Mouse (Mus musculus) heart, embryonic 15.5 days (tissue): Measurements from ENCODE around the gene Gpd1. TPM values are rescaled to one million over a fixed set of nuclear protein-coding genes. Genes with fewer than 3 reads are reported as not detected.

Experiments
- ATAC-seq: fragments of 200-750 bp; cut with Nextera tagmentation; replicated peaks from 2 replicates; pipeline ENCODE4 v1.8.0; 2017; ENCODE audit warnings: low read depth, moderate TSS enrichment; ENCODE audit not compliant: insufficient number of reproducible peaks, insufficient read depth, low FRiP score
- H3K27ac ChIP-seq: fragments of 300-500 bp; sonication (generic); 2 replicates; pipeline ENCODE4 v1.5.1; 2015; ENCODE audit warnings: mild to moderate bottlenecking, inconsistent platforms
- H3K27me3 ChIP-seq: fragments of 300-500 bp; sonication (generic); 2 replicates; pipeline ENCODE4 v1.6.1; 2015; ENCODE audit warnings: inconsistent platforms
- H3K36me3 ChIP-seq: fragments of 300-500 bp; sonication (generic); 2 replicates; pipeline ENCODE4 v1.6.1; 2015; ENCODE audit warnings: mild to moderate bottlenecking, inconsistent platforms
- H3K4me1 ChIP-seq: fragments of 300-500 bp; sonication (generic); replicated peaks from 2 replicates; pipeline ENCODE4 v1.6.1; 2015; ENCODE audit warnings: inconsistent platforms
- H3K4me2 ChIP-seq: fragments of 300-500 bp; sonication (generic); 2 replicates; pipeline ENCODE4 v1.6.1; 2015; ENCODE audit warnings: inconsistent platforms, mild to moderate bottlenecking, moderate library complexity
- H3K4me3 ChIP-seq: fragments of 300-500 bp; sonication (generic); 2 replicates; pipeline ENCODE4 v1.5.1; 2015; ENCODE audit warnings: mild to moderate bottlenecking, inconsistent platforms
- H3K9ac ChIP-seq: fragments of 300-500 bp; sonication (generic); 2 replicates; pipeline ENCODE4 v1.6.1; 2015; ENCODE audit warnings: mild to moderate bottlenecking, inconsistent platforms
- H3K9me3 ChIP-seq: fragments of 300-500 bp; sonication (generic); replicated peaks from 2 replicates; pipeline ENCODE4 v1.6.1; 2016; ENCODE audit warnings: inconsistent platforms
- WGBS: fragments of 180-500 bp; shearing (Covaris S2); methylation state at CpG from one replicate; pipeline ENCODE4 v1.1.7; 2015; ENCODE audit warnings: mixed read lengths; 5-methylcytosine and 5-hydroxymethylcytosine counted together
- polyA plus RNA-seq: library from polyadenylated mRNA; unstranded; fragments of >200 nt; fragmentation: Nextera tagmentation; extraction: Ambion mirVana; gene quantifications from 2 replicates; pipeline ENCODE4 v1.2.1, GENCODE M21; 2015

The Gpd1 gene
- polyA plus RNA-seq, 1 experiment from 2014 or later: 1.6 TPM

GRCm38 (mm10) chr15:99712666-99713559 is 4.4 kb upstream of the Gpd1 start:
- Histone ChIP-seq H3K27me3 (no peaks in the 10 kb centered on the region), H3K9ac (peak overlapping the region; percentile 17; the same call in 1 of the 2 replicates), H3K4me2 (no peak overlapping the region), H3K4me1 (peaks cover 47% of the 10 kb centered on the region), H3K27ac (peak overlapping the region; percentile 84), H3K36me3 (peaks cover 58% of the 10 kb centered on the region), H3K9me3 (no peaks in the 10 kb centered on the region), H3K4me3 (no peak overlapping the region)
- no peak for ATAC-seq
- WGBS: 60% methylated on average over 13 of the region's 13 CpGs

- H3K27me3 ChIP-seq: no peaks in the 10 kb centered on the region
- 66% methylated on average over 3 of the region's 3 CpGs for WGBS
- H3K27ac ChIP-seq: peak overlapping the region; percentile 84
- ATAC-seq: no peak
- H3K4me1 ChIP-seq: peaks cover 47% of the 10 kb centered on the region
- no peak overlapping the region for H3K4me3 ChIP-seq
- peaks cover 51% of the 10 kb centered on the region for H3K36me3 ChIP-seq
- H3K9me3 ChIP-seq: no peaks in the 10 kb centered on the region
- peak overlapping the region; percentile 17; the same call in 1 of the 2 replicates for H3K9ac ChIP-seq
- no peak overlapping the region for H3K4me2 ChIP-seq
Observed at GRCm38 (mm10) chr15:99713569-99713968, 3.7 kb upstream of the Gpd1 start.

GRCm38 (mm10) chr15:99714206-99714605 is 3.1 kb upstream of the Gpd1 start:
- 41% methylated on average over 4 of the region's 4 CpGs for WGBS
- ATAC-seq: 0 out of 2 replicates have a peak, but pooled peaks have one; percentile 7
- H3K9ac ChIP-seq: no peak overlapping the region
- H3K4me3 ChIP-seq: no peak overlapping the region
- H3K4me1 ChIP-seq: peaks cover 47% of the 10 kb centered on the region
- H3K9me3 ChIP-seq: no peaks in the 10 kb centered on the region
- peaks cover 45% of the 10 kb centered on the region for H3K36me3 ChIP-seq
- no peaks in the 10 kb centered on the region for H3K27me3 ChIP-seq
- H3K27ac ChIP-seq: peak overlapping the region; percentile 84
- no peak overlapping the region for H3K4me2 ChIP-seq

GRCm38 (mm10) chr15:99714858-99715257 is 2.5 kb upstream of the Gpd1 start:
- peaks cover 47% of the 10 kb centered on the region for H3K4me1 ChIP-seq
- H3K4me2 ChIP-seq: no peak overlapping the region
- no peak overlapping the region for H3K9ac ChIP-seq
- 49% methylated on average over 7 of the region's 7 CpGs for WGBS
- peak overlapping the region; percentile 84 for H3K27ac ChIP-seq
- ATAC-seq: no peak
- no peak overlapping the region for H3K4me3 ChIP-seq
- H3K36me3 ChIP-seq: peaks cover 38% of the 10 kb centered on the region
- H3K9me3 ChIP-seq: no peaks in the 10 kb centered on the region
- no peaks in the 10 kb centered on the region for H3K27me3 ChIP-seq

- peaks cover 33% of the 10 kb centered on the region for H3K36me3 ChIP-seq
- H3K4me3 ChIP-seq: no peak overlapping the region
Observed at GRCm38 (mm10) chr15:99715361-99715865, 1.9 kb upstream of the Gpd1 start.

GRCm38 (mm10) chr15:99715982-99716746 is 1.2 kb upstream of the Gpd1 start:
- no peak overlapping the region for H3K27ac ChIP-seq
- peaks cover 25% of the 10 kb centered on the region for H3K36me3 ChIP-seq
- peaks cover 45% of the 10 kb centered on the region for H3K4me1 ChIP-seq
- H3K9ac ChIP-seq: no peak overlapping the region
- no peak overlapping the region for H3K4me2 ChIP-seq
- no peak for ATAC-seq
- H3K4me3 ChIP-seq: no peak overlapping the region
- H3K27me3 ChIP-seq: no peaks in the 10 kb centered on the region
- H3K9me3 ChIP-seq: no peaks in the 10 kb centered on the region
- WGBS: 72% methylated on average over 11 of the region's 11 CpGs

More at GRCm38 (mm10) chr15:99715361-99715865, 1.9 kb upstream of the Gpd1 start:
- Histone ChIP-seq H3K9me3 (no peaks in the 10 kb centered on the region), H3K27ac (peak overlapping the region; percentile 84; the same call in 1 of the 2 replicates), H3K4me1 (peaks cover 45% of the 10 kb centered on the region), H3K9ac (no peak overlapping the region), H3K4me2 (no peak overlapping the region), H3K27me3 (no peaks in the 10 kb centered on the region)
- 71% methylated on average over 13 of the region's 13 CpGs for WGBS
- no peak for ATAC-seq

GRCm38 (mm10) chr15:99716814-99717213 is 501 bp upstream of the Gpd1 start:
- no peak for ATAC-seq
- 78% methylated on average over 12 of the region's 12 CpGs for WGBS

GRCm38 (mm10) chr15:99718461-99719021 is 1.2 kb downstream of the Gpd1 start:
- no peaks in the 10 kb centered on the region for H3K9me3 ChIP-seq
- ATAC-seq: no peak
- H3K9ac ChIP-seq: no peak overlapping the region
- peaks cover 55% of the 10 kb centered on the region for H3K4me1 ChIP-seq
- WGBS: 89% methylated on average over 9 of the region's 9 CpGs
- H3K4me2 ChIP-seq: no peak overlapping the region
- no peak overlapping the region for H3K27ac ChIP-seq
- no peaks in the 10 kb centered on the region for H3K27me3 ChIP-seq
- peaks cover 1% of the 10 kb centered on the region; the same call in 1 of the 2 replicates for H3K36me3 ChIP-seq
- H3K4me3 ChIP-seq: no peak overlapping the region

More at GRCm38 (mm10) chr15:99716814-99717213, 501 bp upstream of the Gpd1 start:
- peaks cover 19% of the 10 kb centered on the region for H3K36me3 ChIP-seq
- H3K4me3 ChIP-seq: no peak overlapping the region
- no peaks in the 10 kb centered on the region for H3K27me3 ChIP-seq
- H3K9me3 ChIP-seq: no peaks in the 10 kb centered on the region
- H3K4me1 ChIP-seq: peaks cover 47% of the 10 kb centered on the region
- H3K9ac ChIP-seq: no peak overlapping the region
- H3K27ac ChIP-seq: no peak overlapping the region
- no peak overlapping the region for H3K4me2 ChIP-seq

- Histone ChIP-seq H3K4me1 (peaks cover 58% of the 10 kb centered on the region), H3K4me3 (no peak overlapping the region), H3K9me3 (no peaks in the 10 kb centered on the region), H3K27ac (no peak overlapping the region), H3K27me3 (no peaks in the 10 kb centered on the region), H3K9ac (no peak overlapping the region), H3K4me2 (no peak overlapping the region), H3K36me3 (no peaks in the 10 kb centered on the region)
- 76% methylated on average over 8 of the region's 8 CpGs for WGBS
- no peak for ATAC-seq
Observed at GRCm38 (mm10) chr15:99719865-99720264, 2.5 kb downstream of the Gpd1 start.

GRCm38 (mm10) chr15:99721921-99722743 is 4.8 kb downstream of the Gpd1 start:
- Histone ChIP-seq H3K36me3 (no peaks in the 10 kb centered on the region), H3K27ac (no peak overlapping the region), H3K4me3 (no peak overlapping the region), H3K27me3 (no peaks in the 10 kb centered on the region), H3K9ac (no peak overlapping the region), H3K9me3 (no peaks in the 10 kb centered on the region), H3K4me1 (peaks cover 46% of the 10 kb centered on the region), H3K4me2 (no peak overlapping the region)
- WGBS: 80% methylated on average over 25 of the region's 25 CpGs
- no peak for ATAC-seq
